Mouse (Mus musculus) kidney, postnatal 36 days (tissue): ENCODE data around the gene Synpr.

Source experiments
- DNase-seq, 2 experiments: peaks; one replicate each; pipeline ENCODE4 v3.0.0; 2021 to 2022; ENCODE audit warnings: mixed read lengths in 2 of 2

The Synpr gene

DNA sequence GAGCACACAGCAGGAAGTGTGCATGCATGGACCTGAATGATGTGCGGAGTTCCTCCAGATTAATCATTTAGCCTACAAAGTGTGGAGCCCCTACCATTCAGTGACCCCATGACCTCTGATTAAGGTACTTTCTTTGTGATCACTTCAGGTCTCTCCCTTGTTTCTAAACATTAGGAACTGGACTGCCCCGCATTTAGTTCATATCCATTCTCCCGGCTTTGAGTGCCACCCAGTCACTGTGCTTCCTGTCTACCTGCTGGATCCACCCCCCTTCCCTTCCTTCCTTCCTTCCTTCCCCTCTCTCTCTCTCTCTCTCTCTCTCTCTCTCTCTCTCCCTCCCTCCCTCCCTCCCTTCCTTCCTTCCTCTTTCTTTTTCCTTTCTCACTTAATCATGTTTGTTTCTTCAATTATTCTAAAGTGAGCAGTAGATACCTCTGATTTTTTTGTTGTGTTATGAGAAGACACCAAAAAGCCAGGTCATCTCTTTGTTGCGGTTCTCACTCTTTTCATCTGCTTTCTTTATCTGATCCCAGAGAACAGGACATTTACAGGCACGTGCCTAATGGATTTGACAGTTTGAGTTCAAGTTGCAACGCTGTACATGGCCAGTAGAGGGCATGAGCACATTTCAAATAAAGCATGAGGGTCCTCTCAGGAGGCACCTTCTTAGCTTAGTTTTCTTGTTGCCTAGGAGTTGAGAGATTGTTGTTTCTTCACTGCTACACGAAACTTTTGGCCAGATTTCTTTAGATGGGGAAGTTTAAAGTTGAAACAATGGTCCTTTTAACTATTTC lies 71.2 kb downstream of the Synpr start:
- peak; percentile 51 to 75 for DNase-seq

- no peak for DNase-seq
Measured at GRCm38 (mm10) chr14:13357101-13357667, 72.6 kb downstream of the Synpr start.

- no peak for DNase-seq
Measured at GRCm38 (mm10) chr14:13358037-13358436, 73.5 kb downstream of the Synpr start.

DNA sequence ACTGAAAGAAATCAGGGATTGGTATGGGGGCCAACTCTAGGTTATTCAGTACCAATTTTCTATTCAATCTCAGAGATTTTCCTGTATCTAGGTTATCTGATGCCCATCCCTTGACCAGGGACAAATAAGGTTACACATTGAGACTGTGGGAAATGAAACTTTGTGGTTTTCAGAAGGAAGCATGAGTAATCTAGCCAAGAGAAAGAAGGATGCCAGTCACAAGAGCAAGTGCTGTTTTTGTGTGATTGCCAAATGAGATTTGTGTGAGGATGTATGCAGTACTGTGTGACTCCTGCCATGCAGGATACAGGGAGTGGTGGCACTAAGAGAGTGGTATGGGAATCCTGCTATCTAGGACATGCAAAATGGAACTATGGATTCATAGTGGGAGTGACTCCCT lies 76.6 kb downstream of the Synpr start:
- no peak for DNase-seq

GRCm38 (mm10) chr14:13361642-13362041 lies 77.1 kb downstream of the Synpr start:
- no peak for DNase-seq

DNA sequence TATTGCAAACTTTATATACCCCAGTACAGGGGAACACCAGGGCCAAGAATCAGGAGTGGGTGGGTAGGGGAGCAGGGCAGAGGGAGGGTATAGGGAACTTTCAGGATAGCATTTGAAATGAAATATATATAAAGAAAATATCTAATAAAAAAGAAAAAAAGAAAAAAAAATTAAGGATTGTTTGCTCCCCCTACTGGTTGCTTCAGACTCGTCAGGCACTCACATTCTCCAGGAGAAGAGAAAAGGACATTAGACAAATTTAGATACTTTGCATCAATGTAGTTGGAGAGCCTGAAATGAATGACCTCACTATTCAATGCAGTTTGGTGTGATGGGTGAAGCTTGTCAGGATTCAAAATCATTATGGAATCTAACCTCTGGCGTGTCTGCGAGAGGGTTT lies 83.7 kb downstream of the Synpr start:
- DNase-seq, result no peak

DNA sequence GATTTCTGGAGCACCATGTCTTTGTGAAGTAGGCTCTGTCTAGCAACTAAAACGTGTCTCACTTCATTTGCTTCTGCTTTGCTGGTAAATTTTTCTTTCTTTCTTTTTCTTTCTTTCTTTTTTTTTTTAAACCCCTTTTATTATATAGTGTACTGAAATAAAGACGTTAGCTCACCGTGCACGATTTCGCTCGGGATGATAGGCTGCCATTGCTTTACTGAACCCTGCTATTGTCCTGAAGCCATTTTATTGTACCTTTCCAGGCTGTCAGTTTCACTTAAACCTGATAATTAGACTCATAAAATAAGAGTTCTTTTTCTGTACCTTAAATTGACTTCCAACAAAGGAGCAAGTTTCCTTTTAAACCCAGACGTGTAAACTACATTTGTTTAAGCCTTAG lies 104.5 kb downstream of the Synpr start:
- DNase-seq, result no peak

DNA sequence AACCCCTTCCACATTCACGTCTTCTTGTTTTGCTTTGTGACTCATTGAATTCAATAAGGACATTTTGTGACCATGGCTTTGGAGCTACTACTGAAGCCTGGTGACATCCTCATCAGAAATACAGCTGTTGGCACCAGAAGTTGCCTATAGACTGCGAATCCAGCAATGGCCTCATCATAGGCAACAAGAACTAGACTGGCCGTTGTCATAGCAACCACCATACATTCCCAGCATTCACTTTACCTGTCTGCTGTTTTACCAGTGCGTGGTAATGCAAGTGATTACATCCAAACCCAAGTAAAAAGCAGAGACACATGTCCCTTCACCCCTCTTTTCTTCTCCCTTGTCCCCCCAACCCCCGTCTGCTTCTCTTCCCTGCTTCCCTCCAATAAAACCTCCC lies 105.4 kb downstream of the Synpr start:
- no peak for DNase-seq

- no peak for DNase-seq
Measured at GRCm38 (mm10) chr14:13399226-13400020, 114.8 kb downstream of the Synpr start.

GRCm38 (mm10) chr14:13411636-13412035 lies 127.1 kb downstream of the Synpr start:
- no peak for DNase-seq

DNA sequence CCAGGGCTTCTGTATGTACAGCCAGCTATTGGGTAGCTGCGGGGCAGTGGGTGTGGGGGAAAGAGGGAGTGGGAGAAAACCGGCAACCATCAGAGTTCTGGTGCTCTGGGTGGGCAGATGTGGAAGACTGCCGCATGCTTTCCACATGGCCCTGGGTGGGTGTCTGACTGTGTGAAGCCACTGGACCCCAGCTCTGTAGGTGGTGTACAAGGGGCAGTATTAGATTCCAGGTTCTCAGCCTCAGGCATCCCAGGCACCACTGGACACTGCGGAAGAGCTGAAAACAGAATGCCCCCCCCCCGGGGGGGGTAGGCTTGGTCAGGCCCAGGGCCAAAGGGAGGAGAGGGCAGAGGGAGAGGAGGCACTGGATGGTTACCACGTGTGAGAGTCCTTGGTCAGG lies 156.1 kb downstream of the Synpr start:
- DNase-seq, result no peak

GRCm38 (mm10) chr14:13444908-13445307 lies 160.3 kb downstream of the Synpr start:
- no peak for DNase-seq

DNA sequence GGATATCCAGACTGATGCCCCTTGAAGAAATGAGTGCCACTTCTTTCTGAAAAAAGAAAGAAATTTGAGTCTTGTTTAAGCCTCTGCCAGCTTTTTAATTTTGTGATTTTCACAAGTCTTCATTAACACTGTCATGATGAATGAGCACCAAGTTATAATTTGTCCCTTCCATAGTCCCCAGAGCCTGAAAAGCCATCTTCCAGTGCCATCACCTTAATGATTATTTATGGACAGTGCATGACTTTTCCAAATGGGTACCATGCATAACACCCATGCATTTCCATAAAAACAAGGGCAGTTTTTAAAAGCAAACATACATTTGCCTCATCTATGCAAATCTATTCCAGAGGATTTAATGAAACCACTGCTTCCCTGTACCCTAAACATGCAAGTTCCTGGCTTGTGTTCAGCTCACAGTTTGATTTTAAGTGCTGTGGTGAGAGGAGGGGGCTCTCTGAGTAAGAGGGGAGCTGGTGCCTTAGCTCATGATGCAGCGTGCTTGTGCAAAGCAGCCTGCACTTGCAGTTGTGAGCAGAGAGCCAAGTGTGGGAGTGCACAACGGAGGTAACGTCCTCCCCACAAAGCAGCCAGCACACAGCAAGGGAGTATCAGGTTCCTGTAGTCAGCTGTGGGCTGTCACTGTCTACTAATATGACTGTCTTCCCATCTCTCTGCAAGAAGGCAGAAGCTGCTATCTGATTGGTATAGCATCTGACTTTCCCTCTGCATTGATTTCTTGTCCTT lies 169.1 kb downstream of the Synpr start:
- DNase-seq, result no peak

GRCm38 (mm10) chr14:13454991-13455390 lies 170.4 kb downstream of the Synpr start:
- DNase-seq, result no peak

DNA sequence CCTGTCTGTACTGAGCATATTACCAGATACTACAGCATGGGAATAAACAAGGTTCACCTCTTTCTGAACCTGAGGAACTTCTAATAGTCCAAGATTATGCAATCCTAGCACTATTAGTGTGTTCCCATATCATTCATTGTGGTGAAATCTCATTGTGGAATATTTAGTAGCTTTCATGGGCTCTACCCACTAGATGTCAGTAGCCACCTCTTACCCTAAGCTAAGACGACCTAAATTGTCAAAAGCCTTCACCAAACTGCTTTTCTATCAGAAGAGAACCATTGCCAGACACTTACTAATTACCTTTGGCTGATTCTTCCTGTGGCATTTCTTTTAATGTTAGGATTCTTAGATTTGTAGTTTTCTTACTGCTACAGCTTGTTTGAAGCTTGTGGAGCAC lies 174.8 kb downstream of the Synpr start:
- no peak for DNase-seq

DNA sequence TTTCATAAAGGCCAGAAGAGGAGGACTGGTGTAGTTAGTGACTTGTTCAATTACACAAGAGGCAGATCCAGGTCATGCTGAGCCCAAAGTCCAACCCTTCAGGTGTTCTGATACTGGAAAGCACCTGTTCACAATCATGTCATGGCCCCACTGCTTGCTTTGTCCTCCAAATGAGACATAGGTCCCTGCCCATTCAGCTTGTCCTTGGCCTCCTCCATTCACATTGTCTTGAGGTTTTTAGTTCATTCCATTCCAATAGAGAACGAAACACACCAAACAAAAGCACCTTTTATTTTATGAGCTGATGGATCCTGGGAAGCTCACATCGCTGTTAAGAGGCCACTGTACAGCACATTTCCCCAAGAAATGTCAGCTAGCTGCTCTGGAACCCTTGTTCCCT lies 184.6 kb downstream of the Synpr start:
- DNase-seq, result no peak

- no peak for DNase-seq
Measured at GRCm38 (mm10) chr14:13477821-13478220, 193.2 kb downstream of the Synpr start.

- peak in 1 of 2 experiments; percentile 19 for DNase-seq
Measured at GRCm38 (mm10) chr14:13505355-13505754, 220.8 kb downstream of the Synpr start.

DNA sequence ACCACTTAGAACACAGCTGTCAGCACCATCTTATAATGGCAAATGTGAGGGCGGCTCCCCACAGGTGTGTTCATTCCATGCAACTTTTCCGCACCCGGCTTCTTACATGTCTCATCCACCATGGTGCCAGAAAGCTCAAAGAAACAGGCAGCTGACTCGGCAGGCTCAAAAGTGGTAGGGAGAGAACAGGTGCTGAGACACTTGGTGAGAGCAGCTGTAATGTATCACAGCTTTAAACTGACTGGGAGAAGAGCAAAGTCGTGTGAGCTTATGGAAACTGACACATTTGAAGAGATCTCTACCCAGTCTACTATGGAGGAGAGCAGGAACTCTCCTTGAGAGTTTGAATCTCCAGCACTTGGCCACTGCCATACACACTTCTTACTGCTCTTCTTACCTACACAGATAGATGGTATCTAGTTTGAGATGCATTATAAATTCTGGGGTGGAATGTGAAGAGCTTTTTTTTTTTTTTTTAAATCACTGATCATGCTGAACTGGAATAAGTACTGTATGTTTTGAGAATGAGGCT lies 234.1 kb downstream of the Synpr start:
- DNase-seq, result no peak

DNA sequence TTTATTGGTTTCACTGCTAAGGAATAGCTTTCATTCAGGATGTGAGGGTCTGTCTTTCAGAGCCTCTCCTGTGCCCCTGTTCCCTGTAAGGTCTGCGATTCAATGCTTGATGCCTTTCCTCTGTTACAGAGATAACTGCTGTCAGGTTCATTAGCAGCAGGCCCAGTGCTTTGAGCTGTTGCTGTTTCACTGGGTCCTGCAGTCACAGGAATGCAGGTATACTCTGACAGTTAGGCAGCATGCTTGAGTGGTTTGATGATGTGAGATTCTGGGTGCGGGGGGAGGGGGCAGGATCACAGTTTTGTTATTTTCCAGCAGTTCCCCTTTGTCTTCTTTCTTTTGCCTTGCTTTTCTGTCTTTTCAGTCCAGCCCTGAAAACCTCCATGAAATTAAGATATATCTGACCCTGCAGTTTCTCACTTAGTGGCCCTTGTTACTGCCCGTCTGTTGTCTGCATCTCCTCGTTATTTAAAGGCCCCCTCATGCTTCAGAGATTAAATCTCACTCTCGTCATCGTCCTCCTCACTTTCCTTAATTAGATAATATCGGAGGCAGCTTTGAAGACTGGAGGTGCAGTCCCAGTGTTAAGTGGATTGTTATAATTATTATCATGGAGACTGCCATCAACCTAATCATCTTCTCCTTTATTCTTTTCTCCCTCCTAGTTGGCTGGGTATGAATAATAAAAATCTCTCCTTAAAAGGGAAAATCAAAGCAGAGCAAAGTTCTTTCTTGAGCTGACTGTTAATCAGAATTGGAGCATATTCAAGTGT lies 234.8 kb downstream of the Synpr start:
- DNase-seq, result no peak

- no peak for DNase-seq
Measured at GRCm38 (mm10) chr14:13547746-13548145, 263.2 kb downstream of the Synpr start.

DNA sequence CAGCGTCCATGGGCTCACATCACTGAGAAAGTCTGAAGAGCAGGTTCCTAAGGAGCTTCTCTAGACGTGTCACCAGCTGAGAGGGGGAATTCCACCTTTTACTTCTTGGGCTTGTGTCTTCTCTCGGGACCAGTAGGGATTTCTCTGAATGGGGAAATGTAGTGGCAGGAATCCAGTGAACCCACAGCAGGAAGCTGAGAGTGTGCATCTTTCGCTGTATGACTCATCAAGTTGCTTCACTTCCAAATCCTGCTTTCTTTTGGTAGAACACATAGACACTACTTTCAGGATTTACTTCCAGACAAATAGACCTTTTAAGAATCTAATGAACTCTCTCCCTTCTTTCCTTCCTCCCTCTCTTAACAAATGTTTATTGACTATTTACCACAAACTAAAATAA lies 266.6 kb downstream of the Synpr start:
- DNase-seq, result no peak
